Mouse (Mus musculus) frontal cortex, adult 2 months (tissue): ENCODE results near the gene Smok2a. TPM values are rescaled to one million over a fixed set of nuclear protein-coding genes. Genes with fewer than 3 reads are reported as not detected.
"Not testable (repeated sequence)": the region's sequence is repeated elsewhere in the genome, so short reads cannot be mapped to it uniquely, and the experiment has no call there.

Experiments used
- DNase-seq, 2 experiments: peaks; one replicate each; pipeline ENCODE4 v3.0.0; 2022; ENCODE audit warnings: low spot score in 1 of 2; ENCODE audit errors: extremely low spot score in 1 of 2
- polyA plus RNA-seq: library from polyadenylated mRNA; depleted of rRNA; stranded (reverse); fragments of >200 nt; gene quantifications from 2 replicates; pipeline ENCODE4 v1.2.3, GENCODE M21; 2012; rRNA removed

Smok2a gene
- polyA plus RNA-seq, 1 experiment = not detected

- no peak for DNase-seq
Measured at GRCm38 (mm10) chr17:13212136-13212850, 8.7 kb upstream of the Smok2a start.

DNA sequence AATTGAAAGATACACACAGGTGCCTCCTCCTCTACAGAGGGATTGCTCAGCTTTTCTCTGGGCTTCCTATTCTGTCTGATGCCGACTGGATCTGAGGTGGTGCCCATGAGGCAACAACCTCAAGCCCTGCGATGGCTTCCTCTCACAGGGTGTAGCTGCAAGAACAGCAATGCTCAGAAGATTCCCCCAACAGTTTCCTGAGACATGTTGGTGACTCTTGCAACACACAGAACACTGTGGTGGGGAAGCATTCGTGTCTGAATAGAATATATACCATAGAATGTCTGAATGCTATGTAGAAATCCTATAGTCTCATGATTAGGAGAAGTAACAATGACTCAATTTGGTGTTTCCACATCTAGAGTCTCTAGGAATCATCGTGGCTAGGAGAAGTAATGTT is 6.8 kb upstream of the Smok2a start:
- no peak for DNase-seq

DNA sequence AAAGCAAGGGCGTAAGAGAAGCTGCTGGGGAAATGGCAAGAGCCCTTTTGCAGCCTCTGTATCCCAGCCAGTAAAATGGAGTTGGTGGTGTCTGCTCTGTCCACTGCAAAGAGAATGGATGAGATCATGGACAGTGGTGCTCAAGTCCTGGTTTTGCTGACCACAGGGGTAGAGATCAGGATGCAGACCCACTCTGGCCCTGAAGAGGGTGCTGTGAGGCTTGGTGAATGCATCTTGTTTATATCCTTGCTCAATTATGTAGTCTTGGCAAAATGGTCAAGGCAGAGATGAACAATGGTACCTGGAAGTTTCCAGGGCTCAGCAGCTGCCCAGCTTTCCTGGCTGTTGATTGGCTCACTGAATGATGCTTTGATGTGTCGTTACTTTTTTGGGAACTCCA is 5.4 kb upstream of the Smok2a start:
- peak in 1 of 2 experiments; percentile 28 for DNase-seq

DNA sequence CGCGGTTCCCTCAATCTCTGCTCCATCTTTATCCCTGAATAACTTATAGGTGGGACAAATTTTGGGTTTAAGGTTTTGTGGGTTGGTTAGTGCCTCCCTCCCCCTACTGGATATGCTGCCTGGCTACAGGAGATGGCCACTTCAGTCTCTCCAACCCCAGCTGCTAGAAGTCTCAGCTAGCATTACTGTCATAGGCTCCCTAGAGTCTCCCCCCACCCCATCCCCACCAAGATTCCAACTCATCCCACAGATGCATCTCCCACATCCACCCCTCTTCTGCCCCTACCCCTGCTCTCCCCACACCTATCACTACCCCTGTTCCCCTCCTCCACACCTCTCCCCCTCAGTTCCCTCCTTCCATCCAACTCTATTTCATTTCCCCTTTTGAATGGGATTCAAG is 933 bp downstream of the Smok2a start:
- not testable (repeated sequence) for DNase-seq

DNA sequence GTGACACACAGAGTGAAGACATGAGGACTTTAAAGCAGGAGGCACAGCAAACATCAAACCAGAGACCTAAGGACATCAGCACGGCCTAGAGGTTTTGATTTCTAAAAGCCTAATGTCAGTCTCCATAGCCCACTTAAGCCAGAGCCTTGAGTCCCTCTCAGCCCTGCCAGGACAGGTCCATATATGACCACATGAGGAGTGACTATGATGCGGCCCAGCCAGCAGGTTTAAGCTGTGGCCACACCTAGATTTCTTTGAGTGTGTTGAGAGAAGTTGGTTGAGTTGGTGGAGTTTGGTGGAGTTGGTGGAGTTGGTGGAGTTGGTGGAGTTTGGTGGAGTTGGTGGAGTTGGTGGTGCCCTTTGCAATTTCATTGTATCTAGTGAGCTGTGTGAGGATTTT is 9.0 kb downstream of the Smok2a start, which contains the start of gene Smok2b:
Smok2b (plus strand) TSS at position 301 of the 400 bp plus-strand sequence.
- DNase-seq = not testable (repeated sequence)

- not testable (repeated sequence) for DNase-seq
Measured at GRCm38 (mm10) chr17:13239461-13239860, 18.5 kb downstream of the Smok2a start.

DNA sequence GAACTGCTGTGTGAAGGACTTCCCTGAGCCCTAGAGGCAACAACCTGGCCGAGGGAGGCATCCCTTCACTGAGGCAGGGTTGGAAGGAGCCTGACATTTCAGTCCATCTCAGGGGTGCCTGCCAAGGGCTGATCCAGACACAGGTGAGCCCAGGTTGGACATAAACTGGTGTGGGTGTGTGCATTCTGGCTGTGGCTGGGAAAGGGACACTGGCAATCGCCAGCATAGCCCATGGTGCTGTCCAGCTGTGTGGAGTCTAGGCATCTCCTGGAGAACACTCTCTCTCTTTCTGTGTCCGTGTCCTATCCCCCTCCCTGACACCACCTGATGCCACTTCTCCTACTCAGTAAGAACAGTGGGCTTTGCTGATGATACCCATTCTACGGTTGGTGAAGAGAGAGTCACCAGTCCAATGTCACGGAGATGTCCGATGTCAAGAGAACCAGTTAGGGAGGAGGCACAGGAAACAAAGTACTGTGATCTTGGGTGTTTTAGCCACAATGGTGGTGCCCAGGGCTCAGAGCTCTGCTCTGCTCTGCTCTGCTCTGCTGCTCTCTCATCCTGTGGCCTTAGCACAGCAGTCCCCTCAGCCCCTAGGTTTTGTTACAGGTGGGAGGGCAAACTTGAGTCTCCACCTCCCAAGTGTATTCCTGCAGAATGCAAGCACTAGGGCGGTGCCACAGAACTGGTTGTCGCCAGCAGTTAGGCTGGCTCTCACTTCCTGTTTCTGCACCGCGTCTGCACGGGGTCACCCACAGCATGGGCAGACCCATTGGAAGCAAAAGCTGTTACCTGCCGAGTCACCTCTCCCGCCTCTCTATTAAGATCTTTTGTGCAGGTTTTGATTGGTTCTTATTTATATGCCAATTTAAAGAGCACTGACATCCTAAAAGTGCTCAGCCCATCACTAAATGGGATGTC is 20.1 kb downstream of the Smok2a start:
- not testable (repeated sequence) for DNase-seq

GRCm38 (mm10) chr17:13254786-13255185 is 33.8 kb downstream of the Smok2a start:
- DNase-seq = not testable (repeated sequence)

Other genes starting within 250 kb of the Smok2a start
- 53.6 and 66.9 TPM in 2 replicates for gene Wtap, start 227.0 kb upstream of the Smok2a start, polyA plus RNA-seq
- 261 and 282 TPM in 2 replicates for gene Sod2, start 214.3 kb upstream of the Smok2a start, polyA plus RNA-seq
- gene Gpr31b, start 168.9 kb upstream of the Smok2a start, polyA plus RNA-seq = not detected in 2 replicates
- gene Tcp10b, start 160.1 kb upstream of the Smok2a start, polyA plus RNA-seq = 0.70 and 0.86 TPM in 2 replicates
- gene Unc93a, start 89.4 kb upstream of the Smok2a start, polyA plus RNA-seq = 0.06 and 0.08 TPM in 2 replicates
- gene Smok2b, start 9.1 kb downstream of the Smok2a start, polyA plus RNA-seq = not detected in 2 replicates
- gene Tcp10c, start 133.4 kb downstream of the Smok2a start, polyA plus RNA-seq = not detected in 2 replicates